Mouse (Mus musculus) heart, postnatal 0 days (tissue): ENCODE data around the gene Gm17387. TPM values are rescaled to one million over a fixed set of nuclear protein-coding genes. Genes with fewer than 3 reads are reported as not detected.

Source experiments
- ATAC-seq: fragments of 200-750 bp; cut with Nextera tagmentation; 2 replicates; pipeline ENCODE4 v1.8.0; 2017; ENCODE audit warnings: low read depth, moderate number of reproducible peaks, moderate library complexity; ENCODE audit not compliant: insufficient read depth
- DNase-seq: peaks from one replicate; pipeline ENCODE4 v3.0.0-alpha.2; 2016; ENCODE audit warnings: low spot score
- H3K27ac ChIP-seq: fragments of 300-500 bp; sonication (generic); 2 replicates; pipeline ENCODE4 v1.5.1; 2014; ENCODE audit warnings: low read depth, mild to moderate bottlenecking
- H3K27me3 ChIP-seq: fragments of 300-500 bp; sonication (generic); 2 replicates; pipeline ENCODE4 v1.6.1; 2014; ENCODE audit warnings: low read length, mixed read lengths; ENCODE audit not compliant: control insufficient read depth, insufficient read depth
- H3K36me3 ChIP-seq: fragments of 300-500 bp; sonication (generic); replicated peaks from 2 replicates; pipeline ENCODE4 v1.6.1; 2014; ENCODE audit warnings: low read length, mixed read lengths; ENCODE audit not compliant: control insufficient read depth, insufficient read depth
- H3K4me1 ChIP-seq: fragments of 300-500 bp; sonication (generic); 2 replicates; pipeline ENCODE4 v1.6.1; 2014; ENCODE audit warnings: antibody characterized with exemption; ENCODE audit not compliant: control insufficient read depth, insufficient read depth
- H3K4me2 ChIP-seq: fragments of 300-500 bp; sonication (generic); 2 replicates; pipeline ENCODE4 v1.6.1; 2014; ENCODE audit warnings: low read depth, mild to moderate bottlenecking, low read length, moderate library complexity
- H3K4me3 ChIP-seq: fragments of 300-500 bp; sonication (generic); 2 replicates; pipeline ENCODE4 v1.5.1; 2014; ENCODE audit warnings: low read depth, low read length
- H3K9ac ChIP-seq: fragments of 300-500 bp; sonication (generic); replicated peaks from 2 replicates; pipeline ENCODE4 v1.6.1; 2014; ENCODE audit warnings: low read depth, low read length, mixed read lengths
- H3K9me3 ChIP-seq: fragments of 300-500 bp; sonication (generic); replicated peaks from 2 replicates; pipeline ENCODE4 v1.6.1; 2016; ENCODE audit warnings: low read length; ENCODE audit not compliant: control insufficient read depth
- CTCF ChIP-seq: IDR thresholded peaks from 2 replicates; pipeline ENCODE4 v1.5.1; 2016; ENCODE audit warnings: antibody characterized with exemption, control low read depth, low read depth
- EP300 ChIP-seq: IDR thresholded peaks from 2 replicates; pipeline ENCODE4 v1.6.1; 2016; ENCODE audit warnings: antibody characterized with exemption, low read depth
- WGBS: fragments of 180-500 bp; shearing (Covaris S2); extraction: QIAGEN DNeasy Blood & Tissue Kit; methylation state at CpG from one replicate; pipeline ENCODE4 v1.1.7; 2014; 5-methylcytosine and 5-hydroxymethylcytosine counted together
- polyA plus RNA-seq: library from polyadenylated mRNA; unstranded; fragments of >200 nt; fragmentation: Nextera tagmentation; extraction: Ambion mirVana; gene quantifications from 2 replicates; pipeline ENCODE4 v1.2.1, GENCODE M21; 2015
- total RNA-seq: library from RNA; depleted of rRNA; stranded (reverse); fragments of >200 nt; gene quantifications from 2 replicates; pipeline ENCODE4 v1.2.3, GENCODE M21; 2014; ENCODE audit warnings: low replicate concordance; rRNA removed

The Gm17387 gene
- total RNA-seq (not detected in 2 replicates), polyA plus RNA-seq (not detected in 2 replicates)

DNA sequence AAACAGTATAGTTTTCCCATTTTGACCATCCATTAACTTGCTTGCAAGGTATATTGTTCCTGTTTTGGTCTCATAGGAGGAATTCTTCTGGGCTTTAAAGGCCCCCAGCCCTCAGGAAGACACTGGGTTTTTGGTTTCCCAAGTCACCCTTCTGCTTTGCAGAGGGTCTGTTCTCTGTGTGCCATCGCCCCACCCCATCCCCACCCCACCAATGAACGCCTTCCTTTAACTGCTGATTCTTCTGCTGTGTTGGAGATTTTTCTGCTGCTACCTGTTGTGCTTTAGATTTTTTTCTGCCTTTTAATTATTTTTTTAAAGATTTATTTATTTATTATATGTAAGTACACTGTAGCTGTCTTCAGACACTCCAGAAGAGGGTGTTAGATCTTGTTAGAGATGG, at the start of gene Gm17387:
Gene Gm17387 (plus strand): TSS at position 301 of the 400 bp plus-strand sequence.
- Histone ChIP-seq H3K9ac (no peak within 1 kb of the TSS), H3K4me3 (no peak within 1 kb of the TSS), H3K36me3 (no peaks in the 10 kb centered on the region), H3K4me2 (no peak within 1 kb of the TSS), H3K9me3 (no peaks in the 10 kb centered on the region), H3K27ac (no peak within 1 kb of the TSS), H3K27me3 (no peaks in the 10 kb centered on the region), H3K4me1 (peaks cover 5% of the 10 kb centered on the region; the same call in 1 of the 2 replicates)
- 95% methylated on average over 2 of the region's 2 CpGs for WGBS
- ATAC-seq (no peak), DNase-seq (no peak)
- TF ChIP-seq CTCF, result no peak
- TF ChIP-seq EP300, result no peak

- ATAC-seq, result no peak
- Histone ChIP-seq H3K27me3 (no peaks in the 10 kb centered on the region), H3K4me2 (no peak overlapping the region), H3K27ac (no peak overlapping the region), H3K9me3 (no peaks in the 10 kb centered on the region), H3K9ac (no peak overlapping the region), H3K4me3 (no peak overlapping the region), H3K4me1 (no peaks in the 10 kb centered on the region), H3K36me3 (no peaks in the 10 kb centered on the region)
- WGBS, result 91% methylated on average over 8 of the region's 8 CpGs
- TF ChIP-seq CTCF (no peak), EP300 (no peak)
- no peak for DNase-seq
Measured at GRCm38 (mm10) chr7:140981704-140982103, 47.2 kb upstream of the Gm17387 start.

DNA sequence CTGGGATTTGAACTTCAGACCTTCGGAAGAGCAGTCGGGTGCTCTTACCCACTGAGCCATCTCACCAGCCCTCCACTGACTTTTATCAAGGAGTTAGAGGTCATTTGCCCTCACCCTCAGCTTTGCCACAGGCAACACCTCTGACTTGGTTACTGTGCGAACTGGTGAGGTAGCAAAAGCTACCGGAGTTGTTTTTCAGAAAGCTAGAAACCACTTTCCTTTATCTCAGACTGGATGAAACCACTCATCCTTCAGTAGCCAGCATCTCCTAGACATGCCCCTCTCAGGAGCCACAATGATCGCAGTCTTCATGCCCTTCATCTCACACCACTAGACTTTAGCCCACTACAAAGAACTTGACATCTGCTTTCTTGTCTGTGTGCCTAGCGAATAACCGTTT, 46.0 kb upstream of the Gm17387 start:
- WGBS, result 62% methylated on average over 7 of the region's 7 CpGs
- ATAC-seq (no peak), DNase-seq (no peak)
- H3K9ac ChIP-seq, result no peak overlapping the region
- no peak overlapping the region for H3K4me3 ChIP-seq
- no peak overlapping the region for H3K4me2 ChIP-seq
- H3K9me3 ChIP-seq, result no peaks in the 10 kb centered on the region
- H3K36me3 ChIP-seq, result no peaks in the 10 kb centered on the region
- TF ChIP-seq EP300 (no peak), CTCF (no peak)
- no peak overlapping the region for H3K27ac ChIP-seq
- no peaks in the 10 kb centered on the region for H3K27me3 ChIP-seq
- no peaks in the 10 kb centered on the region for H3K4me1 ChIP-seq

DNA sequence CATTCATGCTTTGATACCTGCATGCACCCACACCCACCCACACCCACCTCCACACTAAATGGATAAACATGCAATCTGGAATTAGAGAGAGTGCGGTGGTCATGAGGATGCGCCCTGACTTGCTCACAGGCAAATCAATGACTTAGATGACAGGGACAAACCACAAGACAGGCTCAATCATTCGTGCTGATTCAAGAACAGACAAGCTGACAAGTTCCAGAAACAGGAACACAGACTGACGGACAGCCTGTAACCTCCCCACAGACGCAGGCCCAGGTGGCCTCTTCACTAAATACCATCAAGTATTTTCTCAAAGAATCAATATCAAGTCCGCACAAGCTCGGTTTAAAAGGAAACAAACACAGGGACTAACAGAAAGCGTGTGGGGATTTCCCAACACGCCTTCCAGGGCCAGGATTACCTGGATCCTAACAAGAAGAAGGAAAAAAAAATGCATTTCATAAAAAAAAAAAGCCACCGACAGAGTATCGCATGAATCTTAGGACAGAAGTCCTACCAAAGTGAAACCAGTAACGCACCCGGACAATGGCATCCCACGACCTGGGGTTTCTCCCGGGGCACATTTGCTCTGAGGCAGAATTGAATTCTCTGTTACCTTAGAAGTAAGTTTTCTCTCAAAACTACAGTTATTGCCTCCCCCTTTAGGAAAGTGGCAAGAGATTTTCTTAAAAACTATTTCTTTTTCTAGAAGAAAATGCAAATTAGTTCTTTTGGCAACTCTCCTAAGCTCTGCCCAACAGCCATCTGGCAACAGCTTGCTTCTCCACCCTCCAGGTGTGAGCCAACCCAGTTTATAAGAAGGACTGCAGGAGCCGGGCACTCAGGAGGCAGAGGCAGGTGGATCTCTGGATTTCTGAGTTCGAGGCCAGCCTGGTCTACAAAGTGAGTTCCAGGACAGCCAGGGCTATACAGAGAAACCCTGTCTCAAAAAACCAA, 41.5 kb upstream of the Gm17387 start:
- TF ChIP-seq CTCF, result no peak
- no peak for TF ChIP-seq EP300
- Histone ChIP-seq H3K4me1 (no peaks in the 10 kb centered on the region), H3K9me3 (no peaks in the 10 kb centered on the region), H3K4me3 (no peak overlapping the region), H3K27me3 (no peaks in the 10 kb centered on the region), H3K36me3 (no peaks in the 10 kb centered on the region), H3K9ac (no peak overlapping the region), H3K4me2 (no peak overlapping the region), H3K27ac (no peak overlapping the region)
- no peak for DNase-seq
- 74% methylated on average over 17 of the region's 17 CpGs for WGBS
- ATAC-seq, result no peak

DNA sequence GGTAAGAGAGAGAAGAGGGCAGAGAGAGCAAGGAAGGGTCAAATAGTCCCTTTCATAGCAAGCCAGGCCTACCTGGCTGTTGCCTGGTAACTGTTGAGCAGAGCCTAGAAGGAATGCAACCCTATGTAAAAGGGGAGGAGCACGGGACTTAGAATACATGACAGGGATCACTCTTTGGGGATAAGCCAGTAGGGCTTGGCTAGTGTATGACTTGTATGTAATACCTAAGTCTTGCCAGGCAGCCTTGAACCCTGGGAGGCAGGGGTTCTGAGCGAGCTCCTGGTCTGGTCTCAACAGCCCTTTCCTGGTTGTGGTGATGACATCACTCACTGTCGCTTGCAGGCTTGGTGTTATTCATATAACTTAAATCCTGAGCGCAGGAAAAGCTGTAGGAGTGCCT, 39.9 kb upstream of the Gm17387 start:
- Histone ChIP-seq H3K4me2 (no peak overlapping the region), H3K9me3 (no peaks in the 10 kb centered on the region), H3K4me3 (no peak overlapping the region), H3K27me3 (no peaks in the 10 kb centered on the region), H3K4me1 (no peaks in the 10 kb centered on the region), H3K27ac (no peak overlapping the region), H3K36me3 (no peaks in the 10 kb centered on the region), H3K9ac (no peak overlapping the region)
- 64% methylated on average over 4 of the region's 4 CpGs for WGBS
- no peak for DNase-seq
- no peak for ATAC-seq
- TF ChIP-seq CTCF, result no peak
- TF ChIP-seq EP300, result no peak
